Mouse (Mus musculus) testis, postnatal 10 days (tissue): ENCODE results near the gene Med1.
"Not testable (repeated sequence)": the region's sequence is repeated elsewhere in the genome, so short reads cannot be mapped to it uniquely, and the experiment has no call there.

ENCODE experiments used
- DNase-seq: peaks from one replicate; pipeline ENCODE4 v3.0.0; 2021; ENCODE audit warnings: low spot score

Med1 gene

DNA sequence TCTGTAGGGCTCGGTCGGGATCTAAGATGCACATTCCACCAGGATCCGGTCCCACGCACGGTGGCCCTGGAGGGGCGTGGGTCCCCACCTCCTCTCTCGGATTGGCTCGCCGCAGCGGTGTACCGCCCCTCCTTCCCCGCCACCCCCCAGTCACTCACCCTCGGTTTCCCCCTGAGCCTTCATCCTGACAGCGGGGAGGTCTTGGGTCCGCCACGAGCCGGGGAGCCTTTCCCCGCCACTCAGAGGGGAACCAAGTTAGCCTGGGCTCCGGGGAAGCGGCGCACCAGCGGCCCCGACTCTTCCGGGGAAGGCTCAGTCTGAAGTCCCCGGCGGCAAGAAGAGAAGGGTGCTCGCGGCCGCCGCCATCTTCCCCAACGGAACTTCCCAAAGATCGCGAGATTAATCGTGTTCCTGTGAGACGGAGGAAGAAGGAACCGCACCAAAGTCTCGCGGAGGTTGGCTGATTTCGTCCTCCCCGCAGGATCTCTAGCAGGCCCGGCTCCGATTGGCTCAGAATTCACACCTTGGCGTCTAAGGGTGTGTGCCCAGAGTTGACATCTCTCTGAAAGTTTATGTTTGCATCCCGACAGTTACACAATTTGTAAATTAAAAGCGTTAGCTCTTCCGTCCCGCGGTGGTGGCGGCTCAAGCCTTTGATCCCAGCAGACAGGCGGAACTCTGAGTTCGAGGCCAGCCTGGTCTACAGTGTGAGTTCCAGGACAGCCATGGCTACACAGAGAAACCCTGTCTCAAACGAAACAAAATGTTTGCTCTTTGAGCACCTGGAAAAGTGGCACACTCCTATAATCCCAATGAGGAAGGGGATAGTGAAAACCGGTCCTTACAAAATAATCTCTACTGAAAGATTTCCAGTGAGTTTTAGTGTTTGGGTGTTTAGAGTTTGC lies at the start of gene Med1:
TSS of gene Med1 (minus strand) at position 393 of the 905 bp plus-strand sequence.
- peak; percentile 89 for DNase-seq

DNA sequence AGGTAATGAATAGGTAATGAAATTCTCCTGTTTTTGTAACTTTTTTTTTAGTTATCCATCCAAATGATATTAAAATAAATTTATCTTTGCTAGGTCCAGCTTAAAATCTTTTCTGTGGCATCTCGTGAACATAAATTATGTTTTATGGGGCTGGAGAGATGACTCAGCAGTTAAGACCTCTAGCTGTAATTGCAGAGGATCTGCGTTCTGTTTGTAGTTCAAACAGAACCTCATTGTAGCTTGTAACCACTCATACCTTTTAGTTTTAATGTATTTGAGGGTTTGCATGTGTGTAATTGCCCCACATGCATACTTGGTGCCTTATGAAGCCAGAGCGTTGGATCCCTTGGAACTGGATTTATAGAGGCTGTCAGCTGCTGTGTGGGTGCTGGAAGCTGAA lies 45.9 kb upstream of the Med1 start:
- DNase-seq, result no peak

DNA sequence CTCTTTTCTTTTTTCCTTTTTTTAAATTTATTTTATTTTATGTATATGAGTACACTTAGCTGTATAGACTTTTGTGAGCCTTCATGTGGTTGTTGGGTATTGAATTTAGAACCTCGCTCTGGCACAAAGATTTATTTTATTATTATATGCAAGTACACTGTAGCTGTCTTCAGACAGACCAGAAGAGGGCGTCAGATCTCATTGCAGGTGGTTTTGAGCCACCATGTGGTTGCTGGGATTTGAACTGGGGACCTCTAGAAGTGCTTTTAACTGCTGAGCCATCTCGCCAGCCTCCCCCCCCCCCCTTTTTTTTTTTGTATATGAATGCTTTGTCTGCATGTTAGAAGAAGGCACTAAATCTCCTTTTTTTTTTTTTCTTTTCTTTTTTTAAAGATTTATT lies 45.3 kb upstream of the Med1 start:
- DNase-seq, result no peak

DNA sequence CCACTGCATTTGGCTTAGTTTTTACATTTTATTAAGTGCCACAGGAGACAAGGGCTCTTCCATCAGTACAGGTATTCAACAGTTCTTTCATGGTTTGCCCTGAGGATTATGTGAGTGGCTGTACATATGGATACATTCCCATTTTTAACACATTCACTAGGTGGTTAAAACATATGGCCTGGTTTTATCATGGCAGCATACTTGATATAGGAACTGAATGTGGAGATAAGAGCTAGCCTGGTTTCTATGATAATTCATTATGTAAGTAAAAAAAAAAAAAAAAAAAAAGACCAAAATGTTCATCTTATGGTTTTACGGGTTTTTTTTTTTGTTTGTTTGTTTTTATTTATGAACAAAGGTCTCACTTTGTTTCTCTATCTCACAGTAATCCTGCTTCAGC lies 33.3 kb upstream of the Med1 start:
- no peak for DNase-seq

DNA sequence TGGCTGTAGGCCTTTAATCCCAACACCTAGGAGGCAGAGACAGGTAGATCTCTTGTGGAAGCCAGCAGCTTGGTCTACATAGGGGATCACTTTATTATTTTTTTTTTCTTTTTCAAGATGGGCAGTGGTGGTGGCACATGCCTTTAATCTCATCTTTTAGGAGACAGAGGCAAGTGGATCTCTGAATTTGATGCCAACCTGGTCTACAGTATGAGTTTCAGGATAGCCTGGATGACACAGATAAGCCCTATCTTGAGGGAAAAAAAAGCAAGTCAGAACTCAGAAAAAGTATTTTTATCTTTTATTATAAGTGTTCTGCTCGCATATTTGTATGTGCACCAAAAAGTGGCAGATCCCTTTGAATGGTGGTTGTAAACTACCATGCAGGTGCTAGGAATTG lies 20.2 kb upstream of the Med1 start:
- no peak for DNase-seq

DNA sequence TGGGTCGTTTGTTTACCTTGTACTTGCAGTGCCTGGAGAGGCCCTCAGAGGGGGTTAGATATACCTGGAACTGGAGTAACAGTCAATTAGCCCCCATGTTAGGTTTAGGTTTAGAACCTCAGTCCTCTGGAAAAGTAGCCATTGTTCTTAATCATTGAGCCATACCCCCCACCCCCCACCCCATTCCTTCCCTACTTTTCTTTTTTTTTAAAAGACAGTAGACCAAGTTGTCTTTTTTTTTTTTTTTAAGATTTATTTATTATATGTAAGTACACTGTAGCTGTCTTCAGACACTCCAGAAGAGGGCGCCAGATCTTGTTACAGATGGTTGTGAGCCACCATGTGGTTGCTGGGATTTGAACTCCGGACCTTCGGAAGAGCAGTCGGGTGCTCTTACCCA lies 16.6 kb upstream of the Med1 start:
- not testable (repeated sequence) for DNase-seq

DNA sequence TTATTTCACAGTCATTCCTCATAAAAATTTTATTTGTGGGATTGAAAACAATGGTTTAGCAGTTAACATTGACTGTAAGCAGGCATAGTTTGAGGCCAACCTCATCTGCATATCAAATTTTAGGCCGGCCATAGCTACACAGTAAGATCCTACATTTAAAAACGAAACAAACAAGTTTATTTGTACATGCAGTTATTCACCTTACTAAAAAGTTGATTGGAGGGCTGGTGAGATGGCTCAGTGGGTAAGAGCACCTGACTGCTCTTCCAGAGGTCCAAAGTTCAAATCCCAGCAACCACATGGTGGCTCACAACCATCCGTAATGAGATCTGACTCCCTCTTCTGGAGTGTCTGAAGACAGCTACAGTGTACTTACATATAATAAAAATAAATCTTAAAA lies 13.2 kb upstream of the Med1 start:
- not testable (repeated sequence) for DNase-seq

DNA sequence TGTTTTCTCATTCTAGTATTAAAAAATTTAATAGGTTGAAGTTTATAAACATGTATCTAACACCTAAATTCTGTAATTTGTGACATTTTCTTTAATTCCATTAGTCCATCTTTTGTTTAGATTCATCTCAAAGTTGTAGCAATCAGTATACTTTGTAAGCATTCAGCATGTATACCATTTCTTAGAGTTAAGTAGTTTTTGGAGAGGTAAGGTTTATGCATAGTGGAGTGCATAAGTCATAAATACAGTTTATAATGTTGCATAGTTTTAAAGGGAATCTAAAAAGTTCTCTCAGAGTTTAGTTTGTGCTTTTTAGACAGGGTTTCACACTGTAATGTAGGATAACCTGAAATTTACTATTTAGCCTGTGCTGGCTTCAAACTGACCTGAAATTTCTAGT lies 12.4 kb upstream of the Med1 start:
- DNase-seq, result no peak

DNA sequence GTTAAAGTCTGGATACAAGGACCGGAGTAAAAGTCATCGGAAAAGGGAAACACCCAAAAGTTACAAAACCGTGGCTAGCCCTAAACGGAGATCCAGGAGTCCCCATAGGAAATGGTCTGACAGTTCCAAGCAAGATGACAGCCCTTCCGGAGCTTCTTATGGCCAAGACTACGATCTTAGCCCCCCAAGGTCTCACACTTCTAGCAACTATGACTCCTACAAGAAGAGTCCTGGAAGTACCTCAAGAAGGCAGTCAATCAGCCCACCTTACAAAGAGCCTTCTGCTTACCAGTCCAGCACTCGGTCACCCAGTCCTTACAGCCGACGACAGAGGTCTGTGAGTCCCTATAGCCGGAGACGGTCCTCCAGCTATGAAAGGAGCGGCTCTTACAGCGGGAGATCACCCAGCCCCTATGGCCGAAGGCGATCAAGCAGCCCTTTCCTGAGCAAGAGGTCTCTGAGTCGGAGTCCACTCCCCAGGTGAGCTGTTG lies 10.9 kb upstream of the Med1 start:
- DNase-seq, result peak; percentile 47

DNA sequence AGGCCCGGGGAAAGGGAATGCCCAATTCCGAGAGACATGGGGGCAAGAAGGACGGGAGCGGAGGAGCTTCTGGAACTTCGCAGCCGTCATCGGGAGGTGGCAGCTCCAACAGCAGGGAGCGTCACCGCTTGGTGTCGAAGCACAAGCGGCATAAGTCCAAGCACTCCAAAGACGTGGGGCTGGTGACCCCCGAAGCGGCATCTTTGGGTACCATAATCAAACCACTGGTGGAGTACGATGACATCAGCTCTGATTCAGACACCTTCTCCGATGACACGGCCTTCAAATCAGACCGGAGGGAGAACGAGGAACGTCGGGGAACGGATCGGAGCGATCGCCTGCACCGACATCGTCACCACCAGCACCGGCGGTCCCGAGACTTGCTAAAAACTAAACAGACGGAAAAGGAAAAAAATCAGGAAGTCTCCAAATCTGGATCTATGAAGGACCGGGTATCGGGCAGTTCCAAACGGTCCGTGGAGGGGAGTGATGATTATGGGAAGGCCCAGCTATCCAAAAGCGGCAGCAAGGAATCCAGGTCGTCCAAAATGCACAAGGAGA lies 10.3 kb upstream of the Med1 start:
- peak; percentile 69 for DNase-seq

DNA sequence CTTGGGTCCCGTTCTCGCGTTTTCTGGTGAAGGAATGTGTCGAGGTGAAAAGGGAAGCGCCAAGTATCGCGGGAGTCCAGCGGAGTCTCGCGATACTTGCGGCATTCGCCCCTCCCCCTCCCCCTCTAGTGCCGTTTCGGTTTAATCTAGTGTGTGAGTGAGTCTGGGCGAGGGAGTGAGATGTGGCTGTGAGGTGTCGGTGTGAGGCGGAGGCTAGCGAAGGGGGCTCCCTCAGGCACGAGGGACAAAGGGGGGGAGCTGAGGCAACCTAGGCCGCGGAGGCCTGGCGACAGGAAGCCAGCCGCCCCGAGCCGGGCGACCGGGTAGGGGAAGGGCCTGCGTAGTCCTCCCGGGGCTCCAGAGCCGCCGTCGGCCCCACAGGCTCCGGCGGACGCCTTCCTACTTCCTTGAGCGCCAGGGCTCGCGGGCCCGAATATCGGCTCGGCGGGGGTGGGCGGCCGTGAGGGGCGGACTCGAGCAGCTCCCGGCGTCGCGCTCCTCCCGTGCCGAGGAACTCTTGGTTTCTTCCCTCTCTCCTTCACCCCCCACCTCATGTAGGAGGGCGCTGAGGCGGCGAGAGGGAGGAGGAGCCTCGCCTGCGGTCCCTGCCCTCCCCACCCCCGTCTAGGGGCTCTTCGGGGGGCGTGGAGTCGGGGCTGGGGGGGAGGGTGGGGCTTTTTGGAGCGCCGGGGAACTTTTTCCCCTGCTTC lies 9.7 kb upstream of the Med1 start, which contains the start of gene Cdk12:
TSS of gene Cdk12 (plus strand) at position 419 of the 710 bp plus-strand sequence.
- DNase-seq, result peak; percentile 97

DNA sequence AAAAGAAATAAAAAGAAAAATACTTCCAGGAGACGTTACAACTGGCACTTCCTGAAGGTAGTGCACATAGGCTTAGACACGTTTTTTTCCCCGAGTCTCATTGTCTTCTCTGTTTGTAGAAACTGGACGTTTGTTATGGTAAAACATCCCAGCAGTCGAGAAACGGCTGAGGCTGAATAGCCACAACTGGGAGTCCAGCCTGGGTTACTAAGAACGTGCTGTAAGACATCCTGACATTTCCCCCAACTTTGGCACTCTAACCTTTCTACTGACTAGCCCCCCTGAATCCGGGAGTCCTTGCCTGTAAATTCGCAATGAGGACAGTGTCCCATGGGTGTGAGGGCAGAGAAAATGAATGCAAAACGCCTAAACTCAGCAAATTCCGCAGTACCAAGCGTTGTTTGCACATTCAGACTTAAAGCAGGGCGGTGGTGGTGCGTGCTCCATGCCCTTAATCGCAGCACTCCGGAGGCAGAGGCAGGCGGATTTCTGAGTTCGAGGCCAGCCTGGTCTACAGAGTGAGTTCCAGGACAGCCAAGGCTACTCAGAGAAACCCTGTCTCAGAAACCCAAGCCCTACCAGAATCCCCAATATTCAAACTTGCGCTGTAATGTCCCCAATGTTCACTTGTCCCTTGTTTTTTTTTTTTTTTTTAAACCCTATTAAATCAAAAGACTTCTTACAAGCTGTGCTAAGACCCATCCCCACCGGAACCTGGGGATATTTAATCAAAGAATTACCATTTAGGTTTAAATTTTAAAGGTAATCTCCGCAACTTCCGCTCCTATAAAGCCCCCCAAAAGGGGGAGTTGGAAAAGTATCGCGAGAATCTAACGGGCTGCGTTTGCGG lies 8.9 kb upstream of the Med1 start:
- DNase-seq, result peak; percentile 56

DNA sequence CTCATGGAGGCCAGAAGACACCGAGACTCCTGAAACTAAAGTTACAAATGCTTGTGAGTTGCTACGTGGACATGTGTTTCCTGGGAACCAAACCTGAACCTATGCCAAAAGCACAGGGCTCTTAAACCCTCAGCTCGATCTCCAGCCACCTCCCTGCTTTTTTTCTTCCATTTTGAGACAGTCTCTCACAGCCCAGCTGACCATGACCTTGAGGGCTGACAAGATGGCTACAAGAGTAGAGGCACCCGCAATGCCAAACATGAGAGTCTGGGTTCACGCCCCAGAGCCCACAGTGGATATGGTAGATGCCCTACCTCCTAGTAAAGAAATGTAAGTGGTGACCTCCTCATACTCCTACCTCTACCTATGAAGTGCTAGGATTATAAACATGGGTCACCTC lies 2.3 kb downstream of the Med1 start:
- no peak for DNase-seq

DNA sequence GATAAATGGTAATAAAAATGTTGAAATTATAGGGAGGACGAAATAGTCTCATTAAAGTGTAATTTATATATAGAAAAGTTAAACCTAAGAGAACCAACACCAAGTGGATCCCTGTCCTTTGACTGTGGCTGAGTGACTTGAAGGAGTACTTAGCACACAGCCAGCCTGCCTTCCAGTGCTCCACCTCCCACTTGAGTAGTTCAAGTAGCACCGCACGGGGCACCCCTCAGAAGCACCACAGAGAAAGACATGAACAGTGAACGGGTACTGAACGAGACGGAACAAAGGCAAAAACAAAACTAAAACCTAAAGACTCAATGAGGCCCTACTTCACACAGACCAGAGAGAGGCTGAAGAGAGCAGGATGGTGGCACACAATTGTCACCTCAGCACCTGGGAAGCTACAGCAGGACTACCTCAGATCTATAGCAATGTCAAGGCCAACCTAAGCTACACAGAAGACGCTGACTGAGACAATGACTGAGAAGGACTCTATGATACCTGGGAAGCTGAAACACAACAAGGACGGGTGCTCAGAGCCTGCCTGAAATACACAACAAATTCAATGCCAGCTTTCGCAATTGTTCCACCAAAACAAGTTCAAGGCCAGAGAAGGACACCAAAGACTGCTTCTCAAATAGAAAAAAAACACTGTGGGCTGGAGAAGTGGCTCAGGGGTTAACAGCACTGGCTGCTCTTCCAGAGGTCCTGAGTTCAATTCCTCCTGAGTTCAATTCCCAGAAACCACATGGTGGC lies 5.3 kb downstream of the Med1 start:
- no peak for DNase-seq

DNA sequence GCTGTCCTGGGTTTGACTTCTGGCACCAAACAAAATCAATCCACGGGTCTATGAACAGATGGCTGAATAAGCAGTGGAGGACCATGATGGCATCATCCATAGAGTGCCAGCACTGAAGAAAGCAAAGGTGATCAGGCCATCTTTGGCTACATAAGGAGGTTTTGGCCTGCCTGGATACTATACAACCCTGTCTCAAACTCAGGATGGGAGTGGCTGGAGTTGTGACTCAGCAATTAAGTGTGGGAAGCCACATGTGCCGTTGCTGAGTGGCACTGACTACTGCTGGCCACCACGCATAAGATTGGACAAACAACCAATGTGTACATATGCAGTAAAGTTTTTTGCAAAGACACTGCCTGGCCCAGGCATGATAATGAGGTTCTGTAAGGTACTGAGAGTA lies 10.9 kb downstream of the Med1 start:
- not testable (repeated sequence) for DNase-seq

DNA sequence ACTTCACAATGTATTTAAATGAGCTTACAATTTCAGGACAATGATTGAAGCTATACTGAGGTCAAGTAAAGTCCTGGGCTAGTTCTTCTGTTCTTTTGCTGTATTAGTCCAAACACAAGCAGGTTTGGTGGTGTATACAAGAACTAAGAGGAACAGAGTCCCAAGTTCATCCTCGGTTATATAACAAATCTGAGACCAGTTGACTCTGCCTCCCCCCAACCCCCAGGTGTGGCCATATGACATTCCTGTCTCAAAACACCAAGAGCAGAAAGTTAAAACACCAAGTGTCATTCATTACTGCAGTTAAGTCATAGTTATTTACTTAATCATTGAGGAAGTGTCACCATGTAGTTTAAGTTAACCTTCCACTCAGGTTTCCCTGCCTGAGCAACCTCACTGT lies 24.7 kb downstream of the Med1 start:
- no peak for DNase-seq

DNA sequence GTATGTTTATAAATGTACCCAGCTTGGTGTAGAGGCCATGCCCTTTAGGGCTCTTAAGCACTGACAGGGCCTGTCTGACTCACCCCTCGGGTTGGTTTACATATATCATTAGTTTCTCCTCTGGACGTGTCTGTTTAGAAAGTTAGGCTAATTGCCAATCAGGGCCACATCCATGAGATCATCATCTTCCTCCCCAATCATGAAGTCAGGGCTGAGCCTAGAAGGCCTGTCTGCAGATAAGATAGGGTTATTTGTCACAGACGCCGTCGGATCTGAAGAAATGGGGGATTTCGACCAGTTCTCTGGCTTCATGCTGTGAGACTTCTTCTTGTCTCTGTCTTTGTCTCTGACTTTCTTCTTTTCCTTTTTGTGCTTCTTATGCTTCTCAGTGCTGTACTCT lies 38.0 kb downstream of the Med1 start:
- DNase-seq, result no peak

DNA sequence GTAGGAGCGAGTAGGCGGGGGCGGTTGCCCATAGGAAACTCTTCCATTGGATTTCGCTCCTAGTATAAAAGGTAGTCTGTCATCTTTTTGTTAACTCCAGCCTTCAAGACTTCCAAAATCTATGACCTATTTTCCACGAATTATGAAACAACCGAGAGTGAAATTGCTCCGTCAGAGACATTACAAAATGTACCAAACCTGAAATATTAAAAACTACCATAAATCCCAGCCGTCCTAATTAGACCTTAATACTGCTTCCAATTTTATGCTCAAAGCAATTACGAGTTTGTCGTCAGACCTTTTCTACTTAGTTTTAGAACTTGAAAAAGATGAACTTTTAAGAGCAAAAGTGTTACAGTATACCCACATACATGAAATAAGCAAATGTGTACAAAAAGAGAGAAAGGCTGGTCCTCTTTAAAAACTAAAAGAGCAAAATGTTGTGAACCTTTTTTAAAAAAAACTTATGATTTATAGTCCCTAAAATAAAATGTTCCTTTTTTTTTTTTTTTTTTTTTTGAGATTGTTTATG lies 42.4 kb downstream of the Med1 start:
- no peak for DNase-seq

DNA sequence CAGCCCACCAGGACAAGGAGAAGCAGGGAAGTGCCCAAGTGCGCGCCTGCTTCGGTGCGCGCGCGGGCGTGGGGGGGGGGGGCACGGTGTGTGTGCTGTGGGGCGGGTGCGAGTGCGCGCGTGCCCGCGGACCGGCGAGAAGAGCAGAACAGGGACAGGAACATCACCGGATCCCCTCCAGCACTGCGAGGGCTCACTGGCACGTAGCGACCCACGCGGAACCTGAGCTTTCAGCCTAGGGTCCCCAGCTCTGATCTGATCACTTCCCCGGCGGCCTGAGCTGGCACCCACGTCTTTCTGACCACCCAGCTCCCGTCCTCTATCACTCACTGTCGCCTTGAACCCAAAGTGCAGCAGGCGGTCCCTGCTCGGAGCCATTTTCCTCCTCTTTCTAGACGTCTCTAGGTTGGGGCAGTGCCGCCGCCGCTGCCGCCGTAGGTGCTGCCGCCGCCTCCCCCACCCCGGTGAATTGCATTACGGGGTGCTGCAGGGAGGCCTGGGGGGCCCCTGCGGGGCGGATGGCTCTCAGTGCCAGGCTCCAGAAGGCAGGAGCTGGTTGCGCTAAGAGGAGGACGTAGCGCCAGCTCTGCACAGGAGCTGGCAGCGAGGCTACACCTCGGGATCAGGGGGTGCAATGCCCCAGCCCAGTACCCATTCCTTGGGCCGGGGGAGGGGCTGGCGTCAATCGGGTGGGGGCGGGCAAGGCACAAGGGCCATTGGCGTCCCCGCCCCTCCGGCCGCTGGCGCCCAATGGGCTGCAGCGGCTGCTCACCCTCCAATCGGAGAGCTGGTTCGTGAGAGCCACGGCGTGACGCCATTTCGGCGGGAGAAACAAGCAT lies 43.1 kb downstream of the Med1 start, which contains the start of gene Fbxl20:
TSS of gene Fbxl20 (minus strand) at position 618 of the 839 bp plus-strand sequence.
- peak; percentile 93 for DNase-seq

DNA sequence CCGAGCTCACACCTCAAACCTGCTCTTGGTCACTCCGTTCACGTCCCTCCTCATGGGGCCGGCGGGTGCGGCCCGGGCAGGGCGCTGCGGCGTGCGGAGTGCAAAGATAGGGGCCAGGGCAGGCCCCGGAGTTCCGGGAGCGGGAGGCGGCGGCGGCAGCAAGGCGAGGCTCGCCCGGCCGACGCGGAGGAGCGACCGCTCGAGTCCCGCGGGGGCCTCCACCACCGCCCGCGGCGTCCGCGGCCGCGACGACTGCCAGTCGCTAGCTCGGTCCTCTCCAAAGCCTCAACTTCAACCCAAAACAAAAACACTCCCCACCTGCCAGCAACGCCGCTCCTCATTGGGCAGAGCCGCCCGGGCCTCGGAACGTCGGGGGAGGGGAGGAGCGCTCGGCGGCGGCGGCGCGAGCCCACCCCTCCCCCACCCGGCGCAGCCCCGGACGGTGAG lies 43.8 kb downstream of the Med1 start:
- peak; percentile 96 for DNase-seq
